Mouse (Mus musculus): ENCODE results near the gene H6pd. TPM values are rescaled to one million over a fixed set of nuclear protein-coding genes. Genes with fewer than 3 reads are reported as not detected.

H6pd gene
- total and polyA plus RNA-seq, 3 experiments = 17.7 to 38.5 (median 25.1) TPM

DNA sequence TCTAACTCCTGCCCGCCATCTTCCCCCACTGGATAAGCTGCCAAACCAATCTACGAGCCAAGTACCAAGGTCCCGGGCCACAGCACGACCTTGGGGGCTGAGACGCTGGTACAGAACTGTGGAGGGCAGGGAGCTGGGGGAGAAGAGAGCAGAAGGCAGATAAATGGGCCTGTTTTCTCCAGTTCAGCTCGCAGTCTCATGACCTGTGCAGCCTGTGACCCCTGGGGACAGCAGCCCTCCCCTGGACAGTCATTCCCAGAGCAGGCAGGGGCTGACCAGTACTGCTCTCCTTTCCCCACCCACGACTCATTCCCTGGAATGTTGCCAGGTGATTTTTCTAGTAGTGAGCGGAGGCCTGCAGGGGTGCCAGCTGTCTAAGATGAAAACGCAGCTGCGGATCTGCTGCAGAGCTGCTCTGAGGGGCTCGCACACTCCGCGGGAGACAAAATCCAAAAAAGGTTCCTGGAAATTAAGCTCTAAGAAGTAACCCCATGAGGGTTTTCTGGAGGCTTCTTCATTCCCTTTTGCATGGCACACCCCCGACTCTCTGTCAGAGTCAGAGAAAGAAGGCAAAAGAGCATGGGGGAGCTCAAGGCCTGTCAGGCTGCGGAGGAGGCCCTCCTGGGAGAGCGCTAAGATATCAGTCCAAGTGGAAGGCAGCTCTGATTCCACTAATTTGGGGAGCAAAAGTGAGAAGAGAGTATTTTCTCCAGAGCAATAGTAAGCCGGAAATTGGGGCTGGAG is 30.9 kb downstream of the H6pd start:
- no peak overlapping the region for H3K27ac ChIP-seq (ENCODE audit: insufficient read depth, low read depth)
- no peak overlapping the region for H3K4me3 ChIP-seq (replicated peaks in 1 of 3; ENCODE audit: low read depth in 2 of 3, low read length in 2 of 3, poor library complexity in 1 of 3)
- no peaks in the 10 kb centered on the region for H3K27me3 ChIP-seq (replicated peaks)
- dilution Hi-C loops (cut with MboI; ENCODE audit: extremely low pct_ligation_motif_present, extremely low pct_unique_long_range_greater_than_20kb, low sequenced_read_pairs) (no loop called here), in situ Hi-C loops (cut with MboI; ENCODE audit: low pct_ligation_motif_present, low pct_unique_long_range_greater_than_20kb, low sequenced_read_pairs) (no loop called here)
- no peak overlapping the region for H3K9ac ChIP-seq (ENCODE audit: insufficient read depth, low read depth)
- H3K79me2 ChIP-seq (replicated peaks; ENCODE audit: control insufficient read depth, extremely low read depth, insufficient read depth, poor library complexity, severe bottlenecking) = no peaks in the 10 kb centered on the region
- peaks cover 24 to 38% of the 10 kb centered on the region in 2 experiments for H3K36me3 ChIP-seq (replicated peaks in 1 of 2; ENCODE audit: control insufficient read depth in 1 of 2, insufficient read depth in 1 of 2, low read length in 1 of 2)
- no peak overlapping the region for H3K4me2 ChIP-seq (ENCODE audit: insufficient read depth, low read depth, poor library complexity, severe bottlenecking)
- no peak for TF ChIP-seq MAFK (IDR thresholded peaks at IDR 0.05; ENCODE audit: insufficient replicate concordance, low read length)
- peaks cover 0 to 11% of the 10 kb centered on the region in 2 experiments; a peak in 2 of 4 replicates for H3K4me1 ChIP-seq (ENCODE audit: control insufficient read depth in 1 of 2, insufficient read depth in 2 of 2)
- no peaks in the 10 kb centered on the region for H3K9me3 ChIP-seq (replicated peaks; ENCODE audit: low read length)
- DNase-seq (ENCODE audit: extremely low read depth) = no peak

- H3K27ac ChIP-seq (ENCODE audit: insufficient read depth, low read depth) = no peak overlapping the region
- H3K4me3 ChIP-seq (replicated peaks in 1 of 3; ENCODE audit: low read depth in 2 of 3, low read length in 2 of 3, poor library complexity in 1 of 3) = no peak overlapping the region
- H3K9me3 ChIP-seq (replicated peaks; ENCODE audit: low read length) = no peaks in the 10 kb centered on the region
- no peaks in the 10 kb centered on the region for H3K27me3 ChIP-seq (replicated peaks)
- H3K36me3 ChIP-seq (replicated peaks in 1 of 2; ENCODE audit: control insufficient read depth in 1 of 2, insufficient read depth in 1 of 2, low read length in 1 of 2) = peaks cover 16 to 30% of the 10 kb centered on the region in 2 experiments
- in situ Hi-C loops (cut with MboI; ENCODE audit: low pct_ligation_motif_present, low pct_unique_long_range_greater_than_20kb, low sequenced_read_pairs) = no loop called here
- DNase-seq (ENCODE audit: extremely low read depth) = no peak
- TF ChIP-seq CHD2 (IDR thresholded peaks at IDR 0.05; ENCODE audit: low read length) (no peak), SMC3 (IDR thresholded peaks at IDR 0.05; ENCODE audit: low read depth, low read length) (no peak), CTCF (conservative IDR thresholded peaks at IDR 0.05 in 1 of 2, IDR thresholded peaks at IDR 0.05 in 1 of 2; ENCODE audit: low read depth in 2 of 2, low read length in 2 of 2) (no peak), GABPA (IDR thresholded peaks at IDR 0.05; ENCODE audit: insufficient replicate concordance, low read depth, low read length) (no peak), BHLHE40 (IDR thresholded peaks at IDR 0.05; ENCODE audit: low read depth, low read length) (no peak), CHD1 (IDR thresholded peaks at IDR 0.05; ENCODE audit: low read depth, low read length) (no peak), JUN (IDR thresholded peaks at IDR 0.05; ENCODE audit: insufficient read depth, low read depth, low read length) (no peak), POLR2A (IDR thresholded peaks at IDR 0.05; ENCODE audit: low read depth, low read length) (no peak), PAX5 (IDR thresholded peaks at IDR 0.05; ENCODE audit: low read length) (no peak), HCFC1 (IDR thresholded peaks at IDR 0.05; ENCODE audit: low read depth, low read length) (no peak), ZKSCAN1 (IDR thresholded peaks at IDR 0.05; ENCODE audit: borderline replicate concordance, low read depth, low read length) (no peak), MAX (IDR thresholded peaks at IDR 0.05; ENCODE audit: low read length) (no peak)
- no peaks in the 10 kb centered on the region for H3K79me2 ChIP-seq (replicated peaks; ENCODE audit: control insufficient read depth, extremely low read depth, insufficient read depth, poor library complexity, severe bottlenecking)
- no peak overlapping the region for H3K4me2 ChIP-seq (ENCODE audit: insufficient read depth, low read depth, poor library complexity, severe bottlenecking)
- no peak overlapping the region for H3K9ac ChIP-seq (ENCODE audit: insufficient read depth, low read depth)
- dilution Hi-C loops (cut with MboI; ENCODE audit: extremely low pct_ligation_motif_present, extremely low pct_unique_long_range_greater_than_20kb, low sequenced_read_pairs) = no loop called here
- H3K4me1 ChIP-seq (ENCODE audit: control insufficient read depth in 1 of 2, insufficient read depth in 2 of 2) = peaks cover 0 to 11% of the 10 kb centered on the region in 2 experiments; a peak in 2 of 4 replicates
Measured at GRCm38 (mm10) chr4:149977181-149977580, 31.6 kb downstream of the H6pd start.

GRCm38 (mm10) chr4:149975730-149976254 is 33.0 kb downstream of the H6pd start:
- Histone ChIP-seq H3K9me3 (replicated peaks; ENCODE audit: low read length) (no peaks in the 10 kb centered on the region), H3K4me3 (replicated peaks in 1 of 3; ENCODE audit: low read depth in 2 of 3, low read length in 2 of 3, poor library complexity in 1 of 3) (no peak overlapping the region), H3K79me2 (replicated peaks; ENCODE audit: control insufficient read depth, extremely low read depth, insufficient read depth, poor library complexity, severe bottlenecking) (no peaks in the 10 kb centered on the region), H3K4me2 (ENCODE audit: insufficient read depth, low read depth, poor library complexity, severe bottlenecking) (no peak overlapping the region), H3K36me3 (replicated peaks in 1 of 2; ENCODE audit: control insufficient read depth in 1 of 2, insufficient read depth in 1 of 2, low read length in 1 of 2) (peaks cover 2 to 17% of the 10 kb centered on the region in 2 experiments), H3K4me1 (ENCODE audit: control insufficient read depth in 1 of 2, insufficient read depth in 2 of 2) (peaks cover 0 to 11% of the 10 kb centered on the region in 2 experiments; a peak in 2 of 4 replicates), H3K27me3 (replicated peaks) (no peaks in the 10 kb centered on the region), H3K9ac (ENCODE audit: insufficient read depth, low read depth) (no peak overlapping the region), H3K27ac (ENCODE audit: insufficient read depth, low read depth) (no peak overlapping the region)
- dilution Hi-C loops (cut with MboI; ENCODE audit: extremely low pct_ligation_motif_present, extremely low pct_unique_long_range_greater_than_20kb, low sequenced_read_pairs) (no loop called here), in situ Hi-C loops (cut with MboI; ENCODE audit: low pct_ligation_motif_present, low pct_unique_long_range_greater_than_20kb, low sequenced_read_pairs) (no loop called here)
- no peak for DNase-seq (ENCODE audit: extremely low read depth)
- TF ChIP-seq MAZ (IDR thresholded peaks at IDR 0.05; ENCODE audit: low read depth, low read length) = no peak
- no peak for TF ChIP-seq ELF1 (IDR thresholded peaks at IDR 0.05; ENCODE audit: low read depth, low read length)
- no peak for TF ChIP-seq ZKSCAN1 (IDR thresholded peaks at IDR 0.05; ENCODE audit: borderline replicate concordance, low read depth, low read length)
- no peak for TF ChIP-seq MAFK (IDR thresholded peaks at IDR 0.05; ENCODE audit: insufficient replicate concordance, low read length)
- TF ChIP-seq TCF12 (IDR thresholded peaks at IDR 0.05; ENCODE audit: low read depth, low read length) = no peak
- no peak for TF ChIP-seq E2F4 (IDR thresholded peaks at IDR 0.05; ENCODE audit: insufficient replicate concordance, low read depth, low read length)
- TF ChIP-seq RCOR1 (conservative IDR thresholded peaks at IDR 0.05; ENCODE audit: low read depth, low read length) = no peak
- no peak for TF ChIP-seq CHD2 (IDR thresholded peaks at IDR 0.05; ENCODE audit: low read length)
- no peak for TF ChIP-seq MAX (IDR thresholded peaks at IDR 0.05; ENCODE audit: low read length)
- no peak for TF ChIP-seq GABPA (IDR thresholded peaks at IDR 0.05; ENCODE audit: insufficient replicate concordance, low read depth, low read length)

Measured in CH12.LX (cell line).